Mouse (Mus musculus) NIH3T3 (cell line): ENCODE measurements at regions not wholly inside any gene's neighbourhood (a gene's known extent, or its start where the extent isn't known, plus 50 kb on each side); places are given as distances from the start of the nearest gene placed in this dataset.

Experiments used
- DNase-seq: peaks from one replicate; pipeline ENCODE4 v3.0.0-alpha.2; 2012; ENCODE audit warnings: low read depth

DNA sequence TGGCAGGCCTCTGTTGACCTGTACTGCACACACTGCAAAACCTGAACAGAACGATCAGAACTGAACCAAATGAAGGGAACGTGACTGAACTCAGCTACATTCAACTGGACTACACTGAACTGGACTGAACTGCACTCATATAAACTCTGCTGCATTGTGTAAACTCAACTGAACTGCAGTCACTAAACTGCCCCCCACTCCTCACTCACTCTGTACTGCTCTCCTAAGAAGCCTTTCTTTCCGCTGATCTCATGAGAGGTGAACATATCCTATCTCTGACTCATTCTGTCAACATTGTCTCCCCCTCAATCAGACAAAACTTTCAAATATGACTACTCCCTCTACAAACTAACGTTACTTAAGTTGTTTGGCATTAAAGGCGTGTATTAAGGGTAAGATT lies 324.5 kb upstream of the Cdh9 start:
- peak; percentile 2 for DNase-seq

DNA sequence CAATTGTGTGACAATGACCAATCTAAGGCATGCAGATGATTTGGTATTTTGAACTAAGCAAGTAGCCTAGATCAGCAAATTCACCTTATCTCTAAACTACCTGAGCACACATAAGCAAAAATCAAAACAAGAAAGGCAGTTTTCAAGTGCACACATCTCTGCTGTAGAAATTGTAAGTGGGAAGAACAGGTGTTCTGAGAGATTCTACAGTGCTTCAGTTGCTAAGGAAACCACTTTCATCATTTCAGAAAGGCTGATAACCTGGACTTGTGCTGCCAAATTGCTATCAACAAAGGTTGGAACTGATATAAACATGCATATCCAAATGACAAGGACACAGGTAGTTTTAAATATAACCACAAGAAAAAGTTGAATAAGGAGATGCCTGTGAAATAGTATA lies 322.4 kb upstream of the Cdh9 start:
- no peak for DNase-seq

DNA sequence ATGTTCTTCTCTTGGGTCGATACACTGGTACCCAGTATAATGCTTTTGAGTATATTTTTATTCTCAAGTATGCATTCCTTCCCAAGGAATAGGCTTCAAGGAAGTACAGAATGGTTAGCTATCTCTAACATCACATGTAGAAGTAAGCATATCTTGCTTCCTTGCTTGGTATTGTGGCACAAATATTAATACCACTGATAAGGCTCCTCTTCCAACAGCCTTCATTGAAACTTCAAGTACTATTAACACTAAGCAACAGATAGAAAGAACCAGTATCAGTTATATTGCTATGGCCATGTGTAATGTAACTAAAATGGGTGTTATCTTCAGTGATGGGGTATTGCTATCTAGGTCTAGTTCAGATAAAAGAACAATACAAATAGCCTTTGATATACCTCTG lies 316.9 kb upstream of the Cdh9 start:
- no peak for DNase-seq

- no peak for DNase-seq
These were observed 310.8 kb upstream of the Cdh9 start for GRCm38 (mm10) chr15:16417719-16418118.

DNA sequence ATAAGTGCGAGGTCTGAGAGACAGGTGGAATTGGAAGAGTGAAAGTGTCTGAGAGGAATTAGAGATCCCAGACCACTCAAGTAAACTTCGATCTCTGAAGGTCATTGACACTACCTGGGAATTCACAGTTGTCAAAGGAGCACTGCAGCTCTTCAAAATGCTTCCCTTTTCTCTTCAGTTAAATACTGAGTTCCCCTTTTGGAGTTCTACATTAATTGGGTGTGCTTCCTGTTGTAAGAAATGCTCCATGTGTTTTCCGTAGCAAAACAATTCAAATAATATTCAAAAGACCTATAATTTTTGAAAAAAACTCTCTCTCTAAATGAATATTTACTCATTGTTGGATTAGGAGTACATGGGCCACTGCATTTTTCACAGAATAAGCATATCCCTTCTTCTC lies 305.5 kb upstream of the Cdh9 start:
- DNase-seq = no peak

- DNase-seq = no peak
These were observed 281.9 kb upstream of the Cdh9 start for GRCm38 (mm10) chr15:16446631-16447030.

DNA sequence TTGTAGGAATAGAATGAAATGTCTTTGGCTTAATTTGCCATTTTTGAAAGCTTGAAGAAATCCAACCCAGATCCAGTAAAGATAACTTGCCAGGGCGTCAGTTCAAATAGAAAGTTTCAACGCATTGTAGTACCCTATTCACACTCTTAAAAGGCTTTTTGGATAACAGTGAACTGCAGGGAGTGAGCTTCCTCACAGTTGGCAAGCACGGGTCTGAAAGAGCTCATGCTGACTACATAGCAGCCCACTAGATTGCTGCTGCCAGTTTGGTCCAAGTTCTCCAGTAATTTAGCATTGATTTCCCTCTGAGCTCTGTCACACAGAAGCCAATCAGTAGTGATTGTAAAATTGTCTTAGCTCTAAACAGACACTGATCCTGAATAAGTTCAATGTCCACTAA lies 237.3 kb upstream of the Cdh9 start:
- DNase-seq = no peak

DNA sequence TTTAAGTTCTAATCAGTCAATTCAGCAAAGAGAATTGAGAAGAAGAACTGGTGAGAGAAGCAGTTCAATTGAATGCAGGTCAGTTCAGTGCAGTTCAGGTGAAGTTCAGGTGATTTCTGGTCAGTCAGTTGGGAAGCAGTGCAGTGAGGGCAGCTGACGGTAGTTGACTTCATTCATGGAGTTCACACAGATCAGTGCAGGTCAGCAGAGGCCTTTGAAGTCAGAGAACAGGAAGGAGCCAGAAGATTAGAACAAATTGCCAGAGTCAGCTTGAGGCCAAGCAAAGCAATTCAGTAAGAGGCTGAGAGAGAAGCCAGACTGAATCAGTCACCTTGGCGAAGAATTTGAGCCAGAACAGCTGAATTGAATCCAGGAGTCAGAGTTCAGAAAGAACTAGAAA lies 235.7 kb upstream of the Cdh9 start:
- no peak for DNase-seq

GRCm38 (mm10) chr15:16520556-16520955 lies 208.0 kb upstream of the Cdh9 start:
- no peak for DNase-seq

GRCm38 (mm10) chr15:16532587-16532986 lies 196.0 kb upstream of the Cdh9 start:
- no peak for DNase-seq

- DNase-seq = no peak
These were observed 187.3 kb upstream of the Cdh9 start for GRCm38 (mm10) chr15:16541226-16541625.

- no peak for DNase-seq
These were observed 173.4 kb upstream of the Cdh9 start for GRCm38 (mm10) chr15:16555173-16555572.

DNA sequence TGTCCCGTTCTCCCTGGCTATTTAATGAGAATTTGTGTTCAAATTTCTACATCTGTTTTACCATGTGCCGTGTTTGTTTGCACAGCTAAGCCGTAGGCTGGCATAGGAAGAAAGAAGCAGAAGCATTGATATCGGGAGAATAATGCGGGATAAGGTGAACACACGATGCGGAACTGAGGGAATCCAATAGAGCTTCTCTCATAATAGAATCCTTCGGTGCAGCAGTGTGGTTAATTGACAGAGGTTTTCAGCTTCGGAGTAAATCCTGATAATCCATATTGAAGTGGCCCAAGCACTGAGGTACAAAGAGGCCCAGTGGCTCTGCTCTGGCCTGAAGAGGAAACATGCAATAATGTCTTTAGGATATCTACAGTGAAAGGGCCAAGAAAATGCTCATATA lies 172.2 kb upstream of the Cdh9 start:
- no peak for DNase-seq

DNA sequence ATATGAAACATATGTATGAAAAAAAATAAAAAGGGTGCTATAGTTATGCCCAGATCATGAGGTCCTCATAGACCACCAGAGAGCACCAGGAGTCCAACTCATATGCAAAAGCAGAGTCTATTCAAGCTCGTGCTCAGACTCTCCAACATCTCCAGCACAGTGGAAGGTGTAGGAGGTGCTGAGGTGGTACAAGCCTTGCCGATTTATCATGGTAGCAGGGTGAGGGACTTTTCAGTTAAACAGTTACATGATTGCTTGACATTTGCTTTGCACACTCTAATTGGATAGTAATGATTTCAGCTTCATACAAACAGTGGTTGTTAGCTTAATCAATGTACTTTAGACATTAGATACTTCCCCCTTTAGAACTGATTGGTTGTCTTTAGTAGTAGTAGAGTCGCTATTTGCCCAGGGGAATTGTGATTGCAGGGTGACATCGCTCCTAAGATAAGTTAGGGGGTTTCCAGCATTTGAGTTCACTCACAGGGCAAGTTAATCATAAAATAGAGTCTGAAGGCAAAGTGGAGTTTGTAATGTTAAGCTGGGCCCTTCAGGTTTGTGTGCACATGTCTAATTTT lies 162.3 kb upstream of the Cdh9 start:
- DNase-seq = no peak

DNA sequence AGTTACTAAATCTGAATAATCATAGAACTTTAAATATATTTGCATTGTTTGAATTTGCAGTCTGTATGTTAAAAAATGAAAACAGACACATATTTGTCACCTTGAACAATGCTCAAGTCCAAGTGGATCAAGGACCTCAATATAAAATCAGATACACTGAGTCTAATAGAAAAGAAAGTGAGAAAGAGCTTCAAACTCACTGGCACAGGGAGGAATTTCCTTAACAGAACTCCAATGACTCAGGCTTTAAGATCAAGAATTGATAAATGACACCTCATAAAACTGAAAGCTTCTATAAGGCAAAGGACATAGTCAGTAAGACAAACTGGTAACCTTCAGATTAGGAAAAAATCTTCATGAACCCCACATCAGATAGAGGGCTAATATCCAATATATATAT lies 161.8 kb upstream of the Cdh9 start:
- no peak for DNase-seq

DNA sequence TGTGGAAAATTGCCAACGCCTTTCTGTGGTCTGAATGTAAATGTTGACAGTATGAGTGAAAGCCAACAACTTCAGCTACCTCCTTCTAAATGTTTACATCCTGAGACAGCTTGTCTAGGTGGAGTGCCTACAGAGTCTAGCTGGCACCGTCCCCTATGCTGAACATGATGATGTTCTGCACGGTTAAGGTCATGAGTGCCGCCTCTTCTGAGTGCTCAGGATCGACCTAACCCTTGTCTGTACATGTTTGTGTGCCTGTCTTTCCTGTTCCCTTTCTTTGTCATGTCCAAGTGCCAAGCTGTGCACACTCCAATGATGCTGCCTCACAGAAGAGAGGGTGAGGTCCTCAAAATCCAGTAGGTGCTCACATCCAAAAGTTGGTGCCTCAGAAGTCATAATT lies 111.7 kb upstream of the Cdh9 start:
- no peak for DNase-seq

DNA sequence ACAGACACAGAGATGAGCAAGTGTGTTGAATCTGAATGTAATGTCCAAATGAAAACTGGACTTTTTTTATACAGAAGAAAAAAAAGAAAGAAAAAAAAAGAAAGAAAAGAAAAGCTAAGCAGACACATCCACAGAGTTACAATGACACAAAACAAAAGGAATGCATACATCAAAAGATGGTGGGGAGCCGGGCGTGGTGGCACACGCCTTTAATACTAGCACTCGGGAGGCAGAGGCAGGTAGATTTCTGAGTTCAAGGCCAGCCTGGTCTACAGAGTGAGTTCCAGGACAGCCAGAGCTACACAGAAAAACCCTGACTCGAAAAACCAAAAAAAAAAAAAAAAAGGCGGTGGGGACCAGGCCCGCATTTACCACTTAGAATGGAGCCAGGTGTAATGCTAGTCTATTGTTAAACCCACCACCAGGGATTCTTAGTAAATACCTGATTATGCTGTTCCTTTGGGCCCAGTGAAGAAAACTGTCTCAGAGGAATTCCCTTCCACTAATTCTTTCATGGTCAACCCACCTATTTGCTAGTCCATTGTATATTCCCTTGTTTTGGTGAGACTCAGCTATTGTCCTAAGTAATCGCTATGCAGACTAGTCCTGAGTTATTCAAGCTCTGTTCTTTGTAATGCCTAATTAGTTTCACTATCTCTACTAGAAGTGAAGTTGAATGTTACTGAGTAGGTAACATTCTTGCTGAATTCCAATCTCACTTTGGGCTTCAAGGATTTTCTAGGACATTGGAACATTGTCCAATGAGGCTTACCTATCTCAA lies 99.0 kb upstream of the Cdh9 start:
- no peak for DNase-seq

DNA sequence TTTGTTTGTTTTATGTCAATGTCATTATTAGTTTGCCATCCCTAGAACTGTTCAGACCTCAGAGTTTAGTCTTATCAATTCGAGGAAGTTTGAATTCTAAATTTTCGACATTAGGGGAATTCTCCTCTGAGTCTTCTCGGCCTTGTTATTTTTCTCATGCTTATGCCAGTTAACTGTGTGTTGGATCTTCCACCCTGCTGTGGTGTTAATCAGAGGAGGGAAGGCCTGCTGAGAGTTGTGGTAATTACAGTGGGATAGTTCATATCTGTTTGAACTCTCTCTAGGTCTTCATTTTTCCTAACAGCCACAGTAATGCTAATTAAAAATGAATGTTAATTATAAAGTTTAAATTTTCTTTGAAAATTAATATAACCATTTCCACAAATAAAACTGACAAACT lies 88.9 kb upstream of the Cdh9 start:
- no peak for DNase-seq

DNA sequence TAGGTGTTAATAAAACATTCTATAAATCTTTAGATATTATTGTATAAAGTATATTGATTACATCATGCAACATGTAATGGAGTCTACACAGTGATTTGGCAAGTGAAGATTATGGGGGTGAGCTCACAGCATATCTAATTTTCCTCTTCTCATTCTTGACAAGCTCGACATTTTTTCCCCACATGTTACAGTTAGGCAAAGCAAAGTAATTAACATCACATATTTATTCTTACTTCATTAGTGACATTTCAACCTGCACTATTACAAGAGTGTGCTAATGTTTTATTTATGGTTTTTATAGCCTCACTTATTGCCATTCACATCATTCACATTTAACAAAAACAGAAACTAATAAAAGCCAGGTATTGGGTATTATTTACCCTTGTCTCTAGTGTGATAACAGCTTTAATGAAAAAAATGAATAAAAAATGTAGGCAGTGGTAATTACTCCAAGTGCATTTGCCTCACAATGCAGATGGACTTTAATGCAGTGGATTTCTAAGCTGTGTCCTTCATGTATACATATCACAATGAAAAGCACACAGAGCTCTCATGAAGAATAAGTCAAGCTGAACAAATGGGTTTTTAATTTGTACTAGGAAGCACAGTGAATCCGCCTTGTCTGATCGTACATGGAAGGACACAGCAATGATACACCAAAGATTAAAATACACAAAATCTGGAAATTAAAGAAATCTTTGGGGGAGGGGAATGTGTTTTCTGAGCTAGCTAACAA lies 75.5 kb upstream of the Cdh9 start:
- no peak for DNase-seq

- DNase-seq = no peak
These were observed 74.9 kb upstream of the Cdh9 start for GRCm38 (mm10) chr15:16653690-16654089.

DNA sequence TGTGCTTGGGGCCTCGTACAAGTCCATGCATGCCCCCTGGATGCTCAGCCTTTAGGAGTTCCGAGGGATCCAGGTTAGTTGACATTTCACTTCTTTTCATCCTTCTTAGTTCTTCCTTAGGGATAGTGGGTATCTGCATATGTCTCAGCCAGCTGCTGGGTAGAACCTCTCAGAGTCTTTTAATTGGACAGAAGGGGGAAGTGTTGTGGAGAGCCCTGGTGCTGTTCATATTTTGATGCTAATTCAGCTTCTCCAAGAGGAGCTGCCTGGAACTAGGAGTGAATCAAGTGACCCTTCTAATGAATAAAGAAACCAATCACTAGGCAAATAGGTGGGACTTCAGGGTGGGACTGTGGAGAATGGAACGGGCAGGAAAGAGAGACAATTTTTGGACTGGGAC lies 67.3 kb upstream of the Cdh9 start:
- DNase-seq = no peak
